Mouse (Mus musculus) liver, embryonic 11.5 days (tissue): Measurements from ENCODE around the gene Tut7. TPM values are rescaled to one million over a fixed set of nuclear protein-coding genes. Genes with fewer than 3 reads are reported as not detected.
"Not testable (repeated sequence)": the region's sequence is repeated elsewhere in the genome, so short reads cannot be mapped to it uniquely, and the experiment has no call there.

Experiments used
- ATAC-seq: fragments of 200-750 bp; cut with Nextera tagmentation; replicated peaks from 2 replicates; pipeline ENCODE4 v1.8.0; 2017; ENCODE audit warnings: moderate number of reproducible peaks, mild to moderate bottlenecking, moderate TSS enrichment, moderate library complexity; ENCODE audit not compliant: low FRiP score
- DNase-seq: peaks from one replicate; pipeline ENCODE4 v3.0.0-alpha.2; 2017; ENCODE audit warnings: low spot score
- H3K27ac ChIP-seq: fragments of 300-500 bp; sonication (generic); 2 replicates; pipeline ENCODE4 v1.5.1; 2014; ENCODE audit warnings: mild to moderate bottlenecking, low read depth, low read length, control low read depth
- H3K27me3 ChIP-seq: fragments of 300-500 bp; sonication (generic); replicated peaks from 2 replicates; pipeline ENCODE4 v1.6.1; 2014; ENCODE audit warnings: low read length, mixed read lengths; ENCODE audit not compliant: control insufficient read depth, insufficient read depth
- H3K36me3 ChIP-seq: fragments of 300-500 bp; sonication (generic); 2 replicates; pipeline ENCODE4 v1.6.1; 2014; ENCODE audit warnings: mild to moderate bottlenecking, low read length, moderate library complexity, mixed read lengths; ENCODE audit not compliant: control insufficient read depth, insufficient read depth
- H3K4me1 ChIP-seq: fragments of 300-500 bp; sonication (generic); replicated peaks from 2 replicates; pipeline ENCODE4 v1.6.1; 2014; ENCODE audit warnings: low read length, mixed read lengths; ENCODE audit not compliant: control insufficient read depth, insufficient read depth
- H3K4me2 ChIP-seq: fragments of 300-500 bp; sonication (generic); 2 replicates; pipeline ENCODE4 v1.6.1; 2014; ENCODE audit warnings: mild to moderate bottlenecking, control low read depth, moderate library complexity
- H3K4me3 ChIP-seq: fragments of 300-500 bp; sonication (generic); 2 replicates; pipeline ENCODE4 v1.5.1; 2014; ENCODE audit warnings: low read depth, low read length, control low read depth
- H3K9ac ChIP-seq: fragments of 300-500 bp; sonication (generic); 2 replicates; pipeline ENCODE4 v1.6.1; 2014; ENCODE audit warnings: low read depth, low read length, control low read depth
- H3K9me3 ChIP-seq: fragments of 300-500 bp; sonication (generic); 2 replicates; pipeline ENCODE4 v1.6.1; 2016; ENCODE audit warnings: low read length, inconsistent platforms, mixed read lengths; ENCODE audit not compliant: control insufficient read depth
- WGBS: fragments of 180-500 bp; shearing (Covaris S2); extraction: QIAGEN DNeasy Blood & Tissue Kit; methylation state at CpG from one replicate; pipeline ENCODE4 v1.1.7; 2014; 5-methylcytosine and 5-hydroxymethylcytosine counted together
- polyA plus RNA-seq: library from polyadenylated mRNA; unstranded; fragments of >200 nt; fragmentation: Nextera tagmentation; extraction: Ambion mirVana; gene quantifications from 2 replicates; pipeline ENCODE4 v1.2.1, GENCODE M21; 2014

The Tut7 gene
- polyA plus RNA-seq, 1 experiment from 2014 or later: 68.2 TPM

GRCm38 (mm10) chr13:59779744-59780264 is 43.1 kb downstream of the Tut7 start:
- DNase-seq, H3K9me3 ChIP-seq, H3K4me1 ChIP-seq, H3K4me3 ChIP-seq, H3K27ac ChIP-seq, H3K9ac ChIP-seq, ATAC-seq, H3K4me2 ChIP-seq, H3K27me3 ChIP-seq: not testable (repeated sequence)
- WGBS: 97% methylated on average over 1 of the region's 1 CpGs
- H3K36me3 ChIP-seq: peaks cover 70% of the 10 kb centered on the region

GRCm38 (mm10) chr13:59779213-59779612 is 43.7 kb downstream of the Tut7 start:
- H3K4me3 ChIP-seq: no peak overlapping the region
- peak; percentile 37; the same call in 1 of the 2 replicates for ATAC-seq
- H3K36me3 ChIP-seq: peaks cover 67% of the 10 kb centered on the region
- DNase-seq: no peak
- WGBS: 85% methylated on average over 4 of the region's 4 CpGs
- no peak overlapping the region for H3K9ac ChIP-seq
- no peaks in the 10 kb centered on the region for H3K27me3 ChIP-seq
- no peak overlapping the region for H3K27ac ChIP-seq
- no peaks in the 10 kb centered on the region for H3K4me1 ChIP-seq
- H3K4me2 ChIP-seq: no peak overlapping the region
- no peaks in the 10 kb centered on the region for H3K9me3 ChIP-seq

DNA sequence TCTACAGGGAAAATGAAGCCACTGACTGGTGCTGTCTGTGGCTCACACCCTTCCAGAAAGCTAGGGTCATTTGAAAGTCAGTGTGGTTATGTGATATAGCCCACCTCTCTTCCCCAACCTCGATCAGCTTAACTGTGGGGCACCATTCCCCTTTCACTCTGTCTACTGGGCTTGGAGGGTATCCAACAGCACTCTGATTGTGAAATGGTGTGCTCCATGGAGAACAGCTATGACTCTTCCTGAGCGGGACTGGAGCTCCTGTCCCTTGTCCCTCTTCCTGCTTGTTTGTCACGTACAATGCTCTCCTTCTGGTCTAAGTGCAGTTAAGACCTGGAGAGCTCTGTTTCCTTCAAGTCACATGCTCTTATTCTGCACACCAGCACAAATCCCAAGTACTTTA is 47.8 kb downstream of the Tut7 start:
- H3K4me3 ChIP-seq: no peak overlapping the region
- 88% methylated on average over 3 of the region's 3 CpGs for WGBS
- ATAC-seq (no peak), DNase-seq (no peak)
- no peaks in the 10 kb centered on the region for H3K27me3 ChIP-seq
- no peak overlapping the region for H3K9ac ChIP-seq
- no peak overlapping the region for H3K4me2 ChIP-seq
- H3K27ac ChIP-seq: no peak overlapping the region
- H3K9me3 ChIP-seq: no peaks in the 10 kb centered on the region
- H3K36me3 ChIP-seq: peaks cover 39% of the 10 kb centered on the region
- peaks cover 16% of the 10 kb centered on the region for H3K4me1 ChIP-seq

GRCm38 (mm10) chr13:59771257-59771656 is 51.7 kb downstream of the Tut7 start:
- H3K27me3 ChIP-seq: no peaks in the 10 kb centered on the region
- DNase-seq (peak; percentile 49), ATAC-seq (peak; percentile 38)
- peak overlapping the region; percentile 93; the same call in 1 of the 2 replicates for H3K4me3 ChIP-seq
- peaks cover 10% of the 10 kb centered on the region; the same call in 1 of the 2 replicates for H3K36me3 ChIP-seq
- H3K4me2 ChIP-seq: peak overlapping the region; percentile 91
- H3K9me3 ChIP-seq: no peaks in the 10 kb centered on the region
- H3K9ac ChIP-seq: peak overlapping the region; percentile 93
- H3K27ac ChIP-seq: peak overlapping the region; percentile 100
- peaks cover 40% of the 10 kb centered on the region for H3K4me1 ChIP-seq
- WGBS: 20% methylated on average over 9 of the region's 9 CpGs

- Histone ChIP-seq H3K9ac (peak overlapping the region; percentile 93), H3K27ac (peak overlapping the region; percentile 100), H3K4me1 (peaks cover 44% of the 10 kb centered on the region), H3K4me3 (peak overlapping the region; percentile 93), H3K27me3 (no peaks in the 10 kb centered on the region), H3K36me3 (peaks cover 9% of the 10 kb centered on the region; the same call in 1 of the 2 replicates), H3K4me2 (peak overlapping the region; percentile 91), H3K9me3 (no peaks in the 10 kb centered on the region)
- ATAC-seq (0 out of 2 replicates have a peak, but pooled peaks have one; percentile 17), DNase-seq (no peak)
- 26% methylated on average over 9 of the region's 9 CpGs for WGBS
Observed at GRCm38 (mm10) chr13:59770847-59771246, 52.1 kb downstream of the Tut7 start.

GRCm38 (mm10) chr13:59770164-59770562 is 52.8 kb downstream of the Tut7 start:
- peaks cover 8% of the 10 kb centered on the region; the same call in 1 of the 2 replicates for H3K36me3 ChIP-seq

GRCm38 (mm10) chr13:59769296-59770163 is 53.4 kb downstream of the Tut7 start, which contains the start of gene Isca1:
Isca1 (minus strand) TSS chr13:59769810.
- peaks cover 6% of the 10 kb centered on the region; the same call in 1 of the 2 replicates for H3K36me3 ChIP-seq
- peak; percentile 94 for ATAC-seq

More at GRCm38 (mm10) chr13:59770164-59770562, 52.8 kb downstream of the Tut7 start:
- Histone ChIP-seq H3K9me3 (no peaks in the 10 kb centered on the region), H3K27ac (peak overlapping the region; percentile 100), H3K4me3 (peak overlapping the region; percentile 93), H3K4me1 (peaks cover 48% of the 10 kb centered on the region), H3K9ac (peak overlapping the region; percentile 93), H3K27me3 (no peaks in the 10 kb centered on the region), H3K4me2 (peak overlapping the region; percentile 91)
- ATAC-seq (peak; percentile 85), DNase-seq (peak; percentile 91)
- WGBS: 0% methylated on average over 28 of the region's 28 CpGs

DNA sequence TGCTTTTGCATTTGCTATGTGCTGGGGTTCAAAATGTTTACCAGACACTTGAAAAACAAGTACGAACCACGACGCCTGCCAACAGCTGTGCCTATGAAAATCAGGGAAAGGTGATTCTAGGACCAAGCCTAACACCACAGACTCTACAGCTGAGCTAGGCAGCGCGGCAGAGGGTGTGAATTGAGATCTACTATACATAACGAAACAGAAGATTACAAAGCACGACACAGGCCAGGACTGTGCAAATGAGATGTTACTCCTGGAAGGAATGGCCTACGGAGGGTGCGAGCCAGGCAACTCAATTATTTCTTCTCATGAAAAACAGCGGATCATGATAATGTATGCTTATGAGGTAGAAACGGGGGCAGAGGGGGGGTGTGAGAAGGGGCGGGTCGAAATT is 54.4 kb downstream of the Tut7 start:
- no peaks in the 10 kb centered on the region for H3K27me3 ChIP-seq
- peaks cover 6% of the 10 kb centered on the region; the same call in 1 of the 2 replicates for H3K36me3 ChIP-seq
- H3K4me2 ChIP-seq: peak overlapping the region; percentile 76
- peaks cover 50% of the 10 kb centered on the region for H3K4me1 ChIP-seq
- H3K9me3 ChIP-seq: no peaks in the 10 kb centered on the region
- H3K4me3 ChIP-seq: peak overlapping the region; percentile 93
- H3K27ac ChIP-seq: peak overlapping the region; percentile 100
- DNase-seq (no peak), ATAC-seq (no peak)
- WGBS: 24% methylated on average over 13 of the region's 13 CpGs
- H3K9ac ChIP-seq: peak overlapping the region; percentile 93

More at GRCm38 (mm10) chr13:59769296-59770163, 53.4 kb downstream of the Tut7 start, which contains the start of gene Isca1:
- peak within 1 kb of the TSS; percentile 100 for H3K27ac ChIP-seq
- H3K27me3 ChIP-seq: no peaks in the 10 kb centered on the region
- H3K9me3 ChIP-seq: no peaks in the 10 kb centered on the region
- H3K4me2 ChIP-seq: peak within 1 kb of the TSS; percentile 91
- peaks cover 48% of the 10 kb centered on the region for H3K4me1 ChIP-seq
- peak within 1 kb of the TSS; percentile 93 for H3K9ac ChIP-seq
- under 1% methylated on average over 91 of the region's 91 CpGs for WGBS
- DNase-seq: peak; percentile 99
- H3K4me3 ChIP-seq: peak within 1 kb of the TSS; percentile 93
